In genomic region chr17:25080210-25080609, GRCm38 (mm10) we compare ENCODE assay signal across 9 mouse cellular contexts. TPM values are rescaled to one million over a fixed set of nuclear protein-coding genes. Genes with fewer than 3 reads are reported as not detected.
DNase-seq lines count a peak whose midpoint lies in the region; ATAC-seq lines count a peak whose summit lies in the region.
"Had no signal": no experiment of that assay in that cellular context is flagged by ENCODE, and none has a peak within 500 bp of the region (broad histone marks: within the 10 kb centered on the region; RNA-seq: fewer than 3 reads in every experiment).

No protein-coding gene starts in this region.

- no peak for ATAC-seq in kidney, embryonic 16.5 days (ENCODE audit: low FRiP score, low TSS enrichment)
- ATAC-seq in hindbrain, embryonic 16.5 days = no peak
- no peak for ATAC-seq in midbrain, embryonic 15.5 days (replicated peaks)
- no peak for ATAC-seq in frontal cortex, adult (ENCODE audit: low TSS enrichment)
- no peak for ATAC-seq in granulocyte monocyte progenitor cell, adult 5-6 weeks (replicated peaks; ENCODE audit: poor library complexity, severe bottlenecking)

- peak overlapping the region; percentile 50 for H3K4me2 ChIP-seq in kidney, embryonic 16.5 days (replicated peaks; ENCODE audit: low read depth, low read length)
- 0 out of 2 replicates have a peak overlapping the region, but pooled peaks have one; percentile 10 for H3K4me2 ChIP-seq in hindbrain, embryonic 16.5 days (ENCODE audit: low read length)
- no peak overlapping the region for H3K4me2 ChIP-seq in midbrain, embryonic 15.5 days

- H3K4me3 ChIP-seq in kidney, embryonic 16.5 days (ENCODE audit: low read length) = peak overlapping the region; percentile 48
- peak overlapping the region; percentile 36 for H3K4me3 ChIP-seq in forebrain, embryonic 10.5 days
- H3K4me3 ChIP-seq in hindbrain, embryonic 16.5 days (ENCODE audit: low read length) = peak overlapping the region; percentile 13
- H3K4me3 ChIP-seq in midbrain, embryonic 15.5 days = peak overlapping the region; percentile 19

- DNase-seq in kidney, postnatal 36 days = no peak
- DNase-seq in forebrain, embryonic 10.5 days (ENCODE audit: extremely low spot score, low spot score) = no peak
- no peak for DNase-seq in urinary bladder, adult 2 months (ENCODE audit: low spot score)
- DNase-seq: left cerebral cortex, postnatal 4 days had no signal

- no peaks in the 10 kb centered on the region for H3K9me3 ChIP-seq in kidney, embryonic 16.5 days (ENCODE audit: low read length)
- H3K9me3 ChIP-seq in forebrain, embryonic 10.5 days = no peaks in the 10 kb centered on the region
- no peaks in the 10 kb centered on the region for H3K9me3 ChIP-seq in hindbrain, embryonic 16.5 days (ENCODE audit: control insufficient read depth, low read length)
- no peaks in the 10 kb centered on the region for H3K9me3 ChIP-seq in midbrain, embryonic 15.5 days

- peaks cover 29% of the 10 kb centered on the region for H3K4me1 ChIP-seq in kidney, embryonic 16.5 days (ENCODE audit: insufficient read depth, low read length)
- H3K4me1 ChIP-seq in forebrain, embryonic 10.5 days = peaks cover 16% of the 10 kb centered on the region
- peaks cover 9% of the 10 kb centered on the region for H3K4me1 ChIP-seq in hindbrain, embryonic 16.5 days (ENCODE audit: control insufficient read depth, insufficient read depth, low read depth, low read length)
- no peaks in the 10 kb centered on the region for H3K4me1 ChIP-seq in midbrain, embryonic 15.5 days

- peak overlapping the region; percentile 97 for H3K27ac ChIP-seq in kidney, embryonic 16.5 days (ENCODE audit: low read length)
- peak overlapping the region; percentile 72 for H3K27ac ChIP-seq in forebrain, embryonic 10.5 days
- no peak overlapping the region for H3K27ac ChIP-seq in hindbrain, embryonic 16.5 days (ENCODE audit: low read depth, low read length)
- no peak overlapping the region for H3K27ac ChIP-seq in midbrain, embryonic 15.5 days

- H3K9ac ChIP-seq in kidney, embryonic 16.5 days (replicated peaks; ENCODE audit: low read length) = peak overlapping the region; percentile 65
- H3K9ac ChIP-seq in hindbrain, embryonic 16.5 days (ENCODE audit: low read depth, low read length) = peak overlapping the region; percentile 9; the same call in 1 of the 2 replicates
- H3K9ac ChIP-seq in midbrain, embryonic 15.5 days = no peak overlapping the region

- no peaks in the 10 kb centered on the region for H3K27me3 ChIP-seq in kidney, embryonic 16.5 days (ENCODE audit: insufficient read depth, low read length)
- H3K27me3 ChIP-seq in forebrain, embryonic 10.5 days (ENCODE audit: poor library complexity, severe bottlenecking) = no peaks in the 10 kb centered on the region
- H3K27me3 ChIP-seq in hindbrain, embryonic 16.5 days (replicated peaks; ENCODE audit: control insufficient read depth, insufficient read depth, low read length) = no peaks in the 10 kb centered on the region
- H3K27me3 ChIP-seq in midbrain, embryonic 15.5 days (replicated peaks) = no peaks in the 10 kb centered on the region

- H3K36me3 ChIP-seq in kidney, embryonic 16.5 days (ENCODE audit: insufficient read depth, low read length) = no peaks in the 10 kb centered on the region
- peaks cover 13% of the 10 kb centered on the region; the same call in 1 of the 2 replicates for H3K36me3 ChIP-seq in forebrain, embryonic 10.5 days (replicated peaks)
- no peaks in the 10 kb centered on the region for H3K36me3 ChIP-seq in hindbrain, embryonic 16.5 days (ENCODE audit: control insufficient read depth, insufficient read depth, low read length)
- H3K36me3 ChIP-seq in midbrain, embryonic 15.5 days (replicated peaks) = no peaks in the 10 kb centered on the region

- 85% methylated on average over 13 of the region's 13 CpGs for WGBS in kidney, embryonic 16.5 days
- WGBS in forebrain, embryonic 10.5 days = 86% methylated on average over 13 of the region's 13 CpGs
- WGBS in hindbrain, embryonic 16.5 days = 82% methylated on average over 13 of the region's 13 CpGs
- WGBS in midbrain, embryonic 15.5 days = 87% methylated on average over 13 of the region's 13 CpGs

RNA-seq across cellular contexts. Expression of gene Tmem204, which starts 3.2 kb away (rescaled TPM):
- polyA plus RNA-seq in kidney, embryonic 16.5 days (2015; fragmentation: Nextera tagmentation; extraction: Ambion mirVana) = 34.4 and 44.7 TPM in 2 replicates
- polyA plus RNA-seq in forebrain, embryonic 10.5 days (2016; fragmentation: Nextera tagmentation; extraction: Ambion mirVana) = 10.9 and 11.5 TPM in 2 replicates
- polyA plus RNA-seq in hindbrain, embryonic 16.5 days (2015; fragmentation: Nextera tagmentation; extraction: Ambion mirVana) = 13.8 and 14.1 TPM in 2 replicates
- 12.6 and 13.0 TPM in 2 replicates for polyA plus RNA-seq in midbrain, embryonic 15.5 days (2015; fragmentation: Nextera tagmentation; extraction: Ambion mirVana)
- not detected in 2 replicates for total RNA-seq in granulocyte monocyte progenitor cell, adult 5-6 weeks (2014; fragmentation: Nextera tagmentation)
- total RNA-seq in granulocyte monocyte progenitor cell, adult 5-6 weeks (2017) = not detected in 2 replicates
- polyA plus RNA-seq in urinary bladder, adult 2 months (2012; rRNA removed) = 36.2 and 42.6 TPM in 2 replicates

RNA-seq across cellular contexts. Expression of gene Telo2, which starts 35.6 kb away (rescaled TPM):
- polyA plus RNA-seq in kidney, embryonic 16.5 days (2015; fragmentation: Nextera tagmentation; extraction: Ambion mirVana) = 49.5 and 53.4 TPM in 2 replicates
- 54.6 TPM in 2 replicates for polyA plus RNA-seq in forebrain, embryonic 10.5 days (2016; fragmentation: Nextera tagmentation; extraction: Ambion mirVana)
- 54.6 and 60.8 TPM in 2 replicates for polyA plus RNA-seq in hindbrain, embryonic 16.5 days (2015; fragmentation: Nextera tagmentation; extraction: Ambion mirVana)
- 57.8 and 67.0 TPM in 2 replicates for polyA plus RNA-seq in midbrain, embryonic 15.5 days (2015; fragmentation: Nextera tagmentation; extraction: Ambion mirVana)
- 49.8 and 55.9 TPM in 2 replicates for total RNA-seq in granulocyte monocyte progenitor cell, adult 5-6 weeks (2014; fragmentation: Nextera tagmentation)
- 21.8 and 37.3 TPM in 2 replicates for total RNA-seq in granulocyte monocyte progenitor cell, adult 5-6 weeks (2017)
- polyA plus RNA-seq in urinary bladder, adult 2 months (2012; rRNA removed) = 16.8 and 18.5 TPM in 2 replicates

RNA-seq across cellular contexts. Expression of gene Ptx4, which starts 40.4 kb away (rescaled TPM):
- not detected in 2 replicates for polyA plus RNA-seq in kidney, embryonic 16.5 days (2015; fragmentation: Nextera tagmentation; extraction: Ambion mirVana)
- 0.30 TPM in 1 of 2 replicates, not detected in the other for polyA plus RNA-seq in forebrain, embryonic 10.5 days (2016; fragmentation: Nextera tagmentation; extraction: Ambion mirVana)
- polyA plus RNA-seq in hindbrain, embryonic 16.5 days (2015; fragmentation: Nextera tagmentation; extraction: Ambion mirVana) = 0.49 TPM in 1 of 2 replicates, not detected in the other
- not detected in 2 replicates for polyA plus RNA-seq in midbrain, embryonic 15.5 days (2015; fragmentation: Nextera tagmentation; extraction: Ambion mirVana)
- not detected in 2 replicates for total RNA-seq in granulocyte monocyte progenitor cell, adult 5-6 weeks (2014; fragmentation: Nextera tagmentation)
- not detected in 2 replicates for total RNA-seq in granulocyte monocyte progenitor cell, adult 5-6 weeks (2017)
- polyA plus RNA-seq in urinary bladder, adult 2 months (2012; rRNA removed) = not detected in 2 replicates

RNA-seq across cellular contexts. Expression of gene Clcn7, which starts 53.0 kb away (rescaled TPM):
- 23.2 and 26.8 TPM in 2 replicates for polyA plus RNA-seq in kidney, embryonic 16.5 days (2015; fragmentation: Nextera tagmentation; extraction: Ambion mirVana)
- 24.3 and 24.7 TPM in 2 replicates for polyA plus RNA-seq in forebrain, embryonic 10.5 days (2016; fragmentation: Nextera tagmentation; extraction: Ambion mirVana)
- polyA plus RNA-seq in hindbrain, embryonic 16.5 days (2015; fragmentation: Nextera tagmentation; extraction: Ambion mirVana) = 28.9 and 34.3 TPM in 2 replicates
- polyA plus RNA-seq in midbrain, embryonic 15.5 days (2015; fragmentation: Nextera tagmentation; extraction: Ambion mirVana) = 35.0 and 36.3 TPM in 2 replicates
- total RNA-seq in granulocyte monocyte progenitor cell, adult 5-6 weeks (2014; fragmentation: Nextera tagmentation) = 12.1 and 18.9 TPM in 2 replicates
- 11.3 and 12.6 TPM in 2 replicates for total RNA-seq in granulocyte monocyte progenitor cell, adult 5-6 weeks (2017)
- polyA plus RNA-seq in urinary bladder, adult 2 months (2012; rRNA removed) = 34.2 and 35.0 TPM in 2 replicates

Comparison
In these comparisons a context has a peak if more than half of its experiments do, and no peak if none do; other contexts are left out.
1. H3K27ac ChIP-seq: peak in kidney, embryonic 16.5 days (single experiment) and forebrain, embryonic 10.5 days (single experiment); none in hindbrain, embryonic 16.5 days (single experiment) and midbrain, embryonic 15.5 days (single experiment).
2. Peak in every context shown above with its lines, with median percentiles within 50 percentile points of each other: H3K4me3 ChIP-seq.